ENCODE assay signal across 10 mouse cellular contexts in the genomic region with DNA sequence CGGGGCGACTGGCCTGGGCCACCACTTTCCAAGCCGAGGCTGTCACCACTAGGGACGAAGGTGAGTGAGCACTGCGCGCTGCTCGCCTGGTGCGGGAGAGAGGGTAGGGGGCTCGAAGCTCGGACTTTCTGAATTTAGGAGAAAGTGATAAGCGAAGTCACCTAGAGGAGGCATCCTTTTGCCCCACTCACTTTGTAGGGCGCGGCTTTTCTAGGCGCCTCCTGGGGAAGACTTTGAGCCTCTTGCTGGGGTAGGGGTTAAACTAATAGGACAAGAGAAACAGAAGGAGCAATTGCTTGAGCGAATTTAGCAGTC. TPM values are rescaled to one million over a fixed set of nuclear protein-coding genes. Genes with fewer than 3 reads are reported as not detected.
DNase-seq lines count a peak whose midpoint lies in the region; TF ChIP-seq lines count a peak whose summit lies in the region.
"Had no signal": no experiment of that assay in that cellular context is flagged by ENCODE, and none has a peak within 500 bp of the region (broad histone marks: within the 10 kb centered on the region; RNA-seq: fewer than 3 reads in every experiment).

No protein-coding gene starts in this region.

- no peaks in the 10 kb centered on the region for H3K9me3 ChIP-seq in hindbrain, embryonic 10.5 days
- H3K9me3 ChIP-seq in midbrain, embryonic 10.5 days (replicated peaks), result no peaks in the 10 kb centered on the region

- peak; percentile 3 for DNase-seq in cerebellum, adult 11 months
- DNase-seq in cerebellum, postnatal 4 days (ENCODE audit: low spot score in 2 of 2), result no peak
- no peak for DNase-seq in hindbrain, embryonic 10.5 days (ENCODE audit: low spot score)
- DNase-seq in midbrain, embryonic 10.5 days (ENCODE audit: low spot score), result no peak
- DNase-seq in urinary bladder, postnatal 14 days (ENCODE audit: low spot score), result no peak
- no peak for DNase-seq in layer of hippocampus, adult 9-11 months
- no peak for DNase-seq in kidney, adult 8-10 months
- DNase-seq: thymus, postnatal 36 days had no signal

- no peaks in the 10 kb centered on the region for H3K36me3 ChIP-seq in C2C12 (ENCODE audit: control insufficient read depth, insufficient read depth)
- H3K36me3 ChIP-seq in hindbrain, embryonic 10.5 days, result no peaks in the 10 kb centered on the region
- H3K36me3 ChIP-seq in midbrain, embryonic 10.5 days, result no peaks in the 10 kb centered on the region

- no peak for TF ChIP-seq CTCF in C2C12 (IDR thresholded peaks at IDR 0.05; ENCODE audit: control insufficient read depth, insufficient read depth, insufficient read length)

- H3K4me3 ChIP-seq in C2C12 (ENCODE audit: insufficient read depth, poor library complexity, severe bottlenecking), result peak overlapping the region; percentile 52
- peak overlapping the region; percentile 80 for H3K4me3 ChIP-seq in hindbrain, embryonic 10.5 days
- H3K4me3 ChIP-seq in midbrain, embryonic 10.5 days, result peak overlapping the region; percentile 80

- peak overlapping the region; percentile 77 for H3K27ac ChIP-seq in hindbrain, embryonic 10.5 days
- peak overlapping the region; percentile 72; the same call in 1 of the 2 replicates for H3K27ac ChIP-seq in midbrain, embryonic 10.5 days (replicated peaks)
- H3K27ac ChIP-seq: macrophage had no signal

- under 1% methylated on average over 15 of the region's 15 CpGs for WGBS in hindbrain, embryonic 10.5 days
- 0% methylated on average over 15 of the region's 15 CpGs for WGBS in midbrain, embryonic 10.5 days

- no peaks in the 10 kb centered on the region for H3K27me3 ChIP-seq in C2C12 (ENCODE audit: control insufficient read depth, insufficient read depth, insufficient read length)
- H3K27me3 ChIP-seq in hindbrain, embryonic 10.5 days (ENCODE audit: insufficient read depth, poor library complexity, severe bottlenecking), result peaks cover 46% of the 10 kb centered on the region
- H3K27me3 ChIP-seq in midbrain, embryonic 10.5 days (ENCODE audit: low read depth, poor library complexity, severe bottlenecking), result peaks cover 60% of the 10 kb centered on the region

- H3K79me3 ChIP-seq in C2C12 (ENCODE audit: low read depth), result no peaks in the 10 kb centered on the region

- no peaks in the 10 kb centered on the region for H3K79me2 ChIP-seq in C2C12 (ENCODE audit: control insufficient read depth, insufficient read depth)

- peaks cover 21% of the 10 kb centered on the region for H3K4me1 ChIP-seq in hindbrain, embryonic 10.5 days (replicated peaks)
- peaks cover 24% of the 10 kb centered on the region for H3K4me1 ChIP-seq in midbrain, embryonic 10.5 days

- no peak overlapping the region for H3ac ChIP-seq in C2C12 (ENCODE audit: control insufficient read depth, insufficient read length, low read depth)

TF ChIP-seq in C2C12, 6 proteins besides CTCF, POLR2A, EP300 and RAD21:
- TF ChIP-seq CEBPB (IDR thresholded peaks at IDR 0.05; ENCODE audit: low read depth), result no peak
- TF ChIP-seq MYOG (IDR thresholded peaks at IDR 0.05; ENCODE audit: control insufficient read depth, extremely low read depth, insufficient read length), result no peak
- TF ChIP-seq MAX (IDR thresholded peaks at IDR 0.05), result no peak
- no peak for TF ChIP-seq FOSL1 (IDR thresholded peaks at IDR 0.05; ENCODE audit: insufficient read depth, low read length, poor library complexity, severe bottlenecking)
- no peak for TF ChIP-seq USF1 (IDR thresholded peaks at IDR 0.05; ENCODE audit: low read depth)
- TF ChIP-seq MYOD1 (IDR thresholded peaks at IDR 0.05; ENCODE audit: control insufficient read depth, insufficient read length, low read depth), result no peak

RNA-seq across cellular contexts. Expression of a gene that starts 0.9 kb away (rescaled TPM):
- polyA plus RNA-seq in C2C12 (2012; fragmentation: generic; extraction: Trizol), result 0.04 TPM
- 2.2 and 3.2 TPM in 2 replicates for polyA plus RNA-seq in hindbrain, embryonic 10.5 days (2016; fragmentation: Nextera tagmentation; extraction: Ambion mirVana)
- 1.3 and 1.9 TPM in 2 replicates for polyA plus RNA-seq in midbrain, embryonic 10.5 days (2016; fragmentation: Nextera tagmentation; extraction: Ambion mirVana)
- polyA plus RNA-seq: macrophage had no signal
